Mouse (Mus musculus) c-Kit-positive CD71-positive TER-119-positive erythroid progenitor cells, embryonic 14.5 days (primary cell): ENCODE results near the gene Teddm2.

Experiments
- DNase-seq: peaks from one replicate; pipeline ENCODE4 v3.0.0-alpha.2; 2013; ENCODE audit warnings: low spot score

Gene Teddm2

GRCm38 (mm10) chr1:153899731-153900380 is at the start of gene Teddm2, which contains the start of gene Glul:
Gene Teddm2 (minus strand): TSS chr1:153900228.
Gene Glul (plus strand): TSS chr1:153899944.
- DNase-seq, result peak; percentile 89

- DNase-seq, result no peak
These were observed 47.8 kb upstream of the Teddm2 start for GRCm38 (mm10) chr1:153947837-153948236.

GRCm38 (mm10) chr1:153946971-153947370 is 46.9 kb upstream of the Teddm2 start:
- DNase-seq, result no peak

- no peak for DNase-seq
These were observed 45.2 kb upstream of the Teddm2 start for GRCm38 (mm10) chr1:153945181-153945580.

GRCm38 (mm10) chr1:153940986-153941385 is 41.0 kb upstream of the Teddm2 start:
- no peak for DNase-seq

GRCm38 (mm10) chr1:153937025-153937424 is 37.0 kb upstream of the Teddm2 start:
- no peak for DNase-seq

- DNase-seq, result no peak
These were observed 35.9 kb upstream of the Teddm2 start for GRCm38 (mm10) chr1:153935844-153936380.

GRCm38 (mm10) chr1:153933772-153934171 is 33.7 kb upstream of the Teddm2 start:
- no peak for DNase-seq

- no peak for DNase-seq
These were observed 30.4 kb upstream of the Teddm2 start for GRCm38 (mm10) chr1:153930431-153930830.

GRCm38 (mm10) chr1:153924395-153925385 is 24.7 kb upstream of the Teddm2 start:
- DNase-seq, result no peak

- no peak for DNase-seq
These were observed 22.6 kb upstream of the Teddm2 start for GRCm38 (mm10) chr1:153922571-153923021.

- no peak for DNase-seq
These were observed 21.6 kb upstream of the Teddm2 start for GRCm38 (mm10) chr1:153921642-153922041.

GRCm38 (mm10) chr1:153918521-153919206 is 18.6 kb upstream of the Teddm2 start:
- no peak for DNase-seq

GRCm38 (mm10) chr1:153913869-153914268 is 13.8 kb upstream of the Teddm2 start:
- DNase-seq, result no peak

- no peak for DNase-seq
These were observed 11.3 kb upstream of the Teddm2 start for GRCm38 (mm10) chr1:153911276-153911795.

- DNase-seq, result no peak
These were observed 10.4 kb upstream of the Teddm2 start for GRCm38 (mm10) chr1:153910423-153910822.

- no peak for DNase-seq
These were observed 9.9 kb upstream of the Teddm2 start for GRCm38 (mm10) chr1:153909963-153910291.

GRCm38 (mm10) chr1:153909213-153909962 is 9.4 kb upstream of the Teddm2 start:
- no peak for DNase-seq

- DNase-seq, result no peak
These were observed 8.7 kb upstream of the Teddm2 start for GRCm38 (mm10) chr1:153908741-153909140.

- no peak for DNase-seq
These were observed 8.2 kb upstream of the Teddm2 start for GRCm38 (mm10) chr1:153908208-153908607.

- no peak for DNase-seq
These were observed 5.9 kb upstream of the Teddm2 start for GRCm38 (mm10) chr1:153905884-153906283.
